Comparison of ENCODE assay signal across 10 mouse cellular contexts in genomic region chr4:141478225-141478624, GRCm38 (mm10). TPM values are rescaled to one million over a fixed set of nuclear protein-coding genes. Genes with fewer than 3 reads are reported as not detected.
DNase-seq lines count a peak whose midpoint lies in the region; ATAC-seq lines count a peak whose summit lies in the region.
"Had no signal": no experiment of that assay in that cellular context is flagged by ENCODE, and none has a peak within 500 bp of the region (broad histone marks: within the 10 kb centered on the region; RNA-seq: fewer than 3 reads in every experiment).

No protein-coding gene starts in this region.

- ATAC-seq in heart, embryonic 13.5 days (ENCODE audit: extremely low read depth, insufficient number of reproducible peaks, low FRiP score, low TSS enrichment): no peak
- no peak for ATAC-seq in forebrain, embryonic 15.5 days (replicated peaks)
- 0 out of 2 replicates have a peak, but pooled peaks have one; percentile 34 for ATAC-seq in stomach, embryonic 16.5 days (ENCODE audit: insufficient read depth, low FRiP score)

- H3K9me3 ChIP-seq in heart, embryonic 13.5 days: no peaks in the 10 kb centered on the region
- no peaks in the 10 kb centered on the region for H3K9me3 ChIP-seq in forebrain, embryonic 15.5 days
- no peaks in the 10 kb centered on the region for H3K9me3 ChIP-seq in stomach, embryonic 16.5 days (replicated peaks; ENCODE audit: control insufficient read depth, low read length)
- H3K9me3 ChIP-seq: heart, embryonic 10.5 days had no signal

- H3K4me3 ChIP-seq in heart, embryonic 13.5 days: no peak overlapping the region
- H3K4me3 ChIP-seq in forebrain, embryonic 15.5 days: no peak overlapping the region
- H3K4me3 ChIP-seq in stomach, embryonic 16.5 days (replicated peaks; ENCODE audit: low read length): no peak overlapping the region
- H3K4me3 ChIP-seq: heart, embryonic 10.5 days; myocyte had no signal

- H3K27ac ChIP-seq in heart, embryonic 13.5 days (replicated peaks): peak overlapping the region; percentile 8; the same call in 1 of the 2 replicates
- H3K27ac ChIP-seq in forebrain, embryonic 15.5 days (replicated peaks): peak overlapping the region; percentile 79
- H3K27ac ChIP-seq in stomach, embryonic 16.5 days (ENCODE audit: low read length): peak overlapping the region; percentile 81
- H3K27ac ChIP-seq: heart, embryonic 10.5 days had no signal

- no peaks in the 10 kb centered on the region for H3K4me1 ChIP-seq in heart, embryonic 13.5 days
- H3K4me1 ChIP-seq in forebrain, embryonic 15.5 days: peaks cover 16% of the 10 kb centered on the region
- no peaks in the 10 kb centered on the region; the same call in 1 of the 2 replicates for H3K4me1 ChIP-seq in stomach, embryonic 16.5 days (ENCODE audit: control insufficient read depth, insufficient read depth, low read length)

- 86% methylated on average over 23 of the region's 23 CpGs for WGBS in heart, embryonic 13.5 days
- 74% methylated on average over 23 of the region's 23 CpGs for WGBS in forebrain, embryonic 15.5 days
- 73% methylated on average over 23 of the region's 23 CpGs for WGBS in stomach, embryonic 16.5 days

- no peak overlapping the region for H3K9ac ChIP-seq in heart, embryonic 13.5 days
- no peak overlapping the region for H3K9ac ChIP-seq in forebrain, embryonic 15.5 days (replicated peaks)
- peak overlapping the region; percentile 4; the same call in 1 of the 2 replicates for H3K9ac ChIP-seq in stomach, embryonic 16.5 days (ENCODE audit: low read length)

- H3K27me3 ChIP-seq in heart, embryonic 13.5 days (replicated peaks): no peaks in the 10 kb centered on the region
- H3K27me3 ChIP-seq in forebrain, embryonic 15.5 days: no peaks in the 10 kb centered on the region
- H3K27me3 ChIP-seq in stomach, embryonic 16.5 days (ENCODE audit: control insufficient read depth, insufficient read depth, low read length): no peaks in the 10 kb centered on the region

- DNase-seq in heart, postnatal 4 days: no peak
- peak; percentile 44 for DNase-seq in ovary, postnatal 36 days (ENCODE audit: low spot score)
- no peak for DNase-seq in ovary, postnatal 14 days (ENCODE audit: low spot score)
- DNase-seq in kidney, postnatal 10 days: no peak
- no peak for DNase-seq in frontal cortex, postnatal 36 days (ENCODE audit: low spot score in 2 of 2)

- H3K4me2 ChIP-seq in heart, embryonic 13.5 days: no peak overlapping the region
- no peak overlapping the region for H3K4me2 ChIP-seq in forebrain, embryonic 15.5 days (replicated peaks)
- no peak overlapping the region for H3K4me2 ChIP-seq in stomach, embryonic 16.5 days (ENCODE audit: low read depth, low read length)

- peaks cover 99% of the 10 kb centered on the region for H3K36me3 ChIP-seq in heart, embryonic 13.5 days
- peaks cover 96% of the 10 kb centered on the region for H3K36me3 ChIP-seq in forebrain, embryonic 15.5 days
- peaks cover 66% of the 10 kb centered on the region for H3K36me3 ChIP-seq in stomach, embryonic 16.5 days (ENCODE audit: control insufficient read depth, insufficient read depth, low read length)

RNA-seq across cellular contexts. Expression of gene Zbtb17, which starts 33.8 kb away (rescaled TPM):
- 23.3 and 23.4 TPM in 2 replicates for polyA plus RNA-seq in heart, embryonic 13.5 days (2015; fragmentation: Nextera tagmentation; extraction: Ambion mirVana)
- total RNA-seq in heart, postnatal 4 days (2021): 10 to 100 TPM; 19.2 to 21.7 TPM
- 61.8 and 65.6 TPM in 2 replicates for polyA plus RNA-seq in forebrain, embryonic 15.5 days (2015; fragmentation: Nextera tagmentation; extraction: Ambion mirVana)
- polyA plus RNA-seq in stomach, embryonic 16.5 days (2015; fragmentation: Nextera tagmentation; extraction: Ambion mirVana): 31.8 and 35.6 TPM in 2 replicates

RNA-seq across cellular contexts. Expression of gene Srarp, which starts 42.3 kb away (rescaled TPM):
- not detected in 2 replicates for polyA plus RNA-seq in heart, embryonic 13.5 days (2015; fragmentation: Nextera tagmentation; extraction: Ambion mirVana)
- not detected for total RNA-seq in heart, postnatal 4 days (2021)
- 0.20 TPM in 1 of 2 replicates, not detected in the other for polyA plus RNA-seq in forebrain, embryonic 15.5 days (2015; fragmentation: Nextera tagmentation; extraction: Ambion mirVana)
- not detected in 2 replicates for polyA plus RNA-seq in stomach, embryonic 16.5 days (2015; fragmentation: Nextera tagmentation; extraction: Ambion mirVana)
- polyA plus RNA-seq: heart, embryonic 10.5 days; myocyte had no signal

RNA-seq across cellular contexts. Expression of gene Hspb7, which starts 57.6 kb away (rescaled TPM):
- polyA plus RNA-seq in heart, embryonic 13.5 days (2015; fragmentation: Nextera tagmentation; extraction: Ambion mirVana): 183 and 184 TPM in 2 replicates
- 100 to 1,000 TPM; 865 to 923 TPM for total RNA-seq in heart, postnatal 4 days (2021)
- polyA plus RNA-seq in forebrain, embryonic 15.5 days (2015; fragmentation: Nextera tagmentation; extraction: Ambion mirVana): 0.09 TPM in 1 of 2 replicates, not detected in the other
- 5.6 and 5.8 TPM in 2 replicates for polyA plus RNA-seq in stomach, embryonic 16.5 days (2015; fragmentation: Nextera tagmentation; extraction: Ambion mirVana)

Comparison
In these comparisons a context has a peak if more than half of its experiments do, and no peak if none do; other contexts are left out.
1. H3K27ac ChIP-seq: peak in every context shown above with its lines; median percentile 81 in stomach, embryonic 16.5 days; 79 in forebrain, embryonic 15.5 days; 8 in heart, embryonic 13.5 days.
2. RNA of gene Hspb7, which starts 57.6 kb away (polyA plus RNA-seq): 183 to 184 TPM in heart, embryonic 13.5 days; 5.6 to 5.8 TPM in stomach, embryonic 16.5 days and 0.09 TPM in forebrain, embryonic 15.5 days; every median in the first group is over 10 times any median in the second.